Mouse (Mus musculus) heart, adult 9 months (tissue): Measurements from ENCODE around the gene Sept3.
A peak's percentile ranks its signal among the peaks of the same experiment; 100 is the strongest.
"Not testable (repeated sequence)": the region's sequence is repeated elsewhere in the genome, so short reads cannot be mapped to it uniquely, and the experiment has no call there.

Experiments
- DNase-seq, 2 experiments: peaks; one replicate each; pipeline ENCODE4 v3.0.0; 2022; ENCODE audit warnings: low spot score in 2 of 2

Gene Sept3

DNA sequence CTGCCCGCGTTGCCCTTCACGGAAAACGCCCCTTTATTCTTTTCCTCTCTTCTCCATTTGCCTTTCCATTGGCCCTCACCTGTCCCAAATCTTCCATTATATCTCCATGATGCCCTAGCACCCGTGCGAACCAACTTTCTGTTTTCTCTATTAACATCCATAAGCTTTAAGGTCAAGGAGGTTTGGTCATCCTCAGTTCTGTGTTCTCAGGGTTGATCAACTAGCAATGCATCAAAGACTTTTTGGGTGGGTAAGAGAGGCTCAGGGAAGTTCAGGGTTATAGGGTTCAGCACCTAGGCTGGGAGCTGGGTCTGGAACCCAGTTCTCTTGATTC, at the start of gene Sept3:
Gene Sept3, plus strand, starts transcription at position 301 of the 334 bp plus-strand sequence.
- no peak for DNase-seq

DNA sequence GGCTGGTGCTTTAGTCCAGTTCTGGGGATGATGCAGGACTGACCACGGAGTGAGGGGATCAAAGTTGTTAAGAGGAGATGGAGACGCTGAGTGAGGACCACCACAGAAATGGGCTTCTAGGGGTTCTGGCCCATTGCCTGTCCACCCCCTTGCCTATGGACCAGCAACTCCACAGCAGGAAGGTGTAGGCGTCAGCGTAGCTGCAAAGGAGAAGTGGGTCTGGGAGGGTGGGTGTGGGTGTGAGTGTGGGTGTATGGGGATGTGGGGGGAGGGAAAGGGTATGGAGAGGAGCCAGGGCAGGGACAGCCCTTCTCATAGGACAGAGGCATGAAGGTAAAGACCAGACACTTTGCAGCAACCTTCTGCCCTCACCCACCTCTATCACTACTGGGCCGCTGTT, 48.9 kb upstream of the Sept3 start:
- no peak for DNase-seq

DNA sequence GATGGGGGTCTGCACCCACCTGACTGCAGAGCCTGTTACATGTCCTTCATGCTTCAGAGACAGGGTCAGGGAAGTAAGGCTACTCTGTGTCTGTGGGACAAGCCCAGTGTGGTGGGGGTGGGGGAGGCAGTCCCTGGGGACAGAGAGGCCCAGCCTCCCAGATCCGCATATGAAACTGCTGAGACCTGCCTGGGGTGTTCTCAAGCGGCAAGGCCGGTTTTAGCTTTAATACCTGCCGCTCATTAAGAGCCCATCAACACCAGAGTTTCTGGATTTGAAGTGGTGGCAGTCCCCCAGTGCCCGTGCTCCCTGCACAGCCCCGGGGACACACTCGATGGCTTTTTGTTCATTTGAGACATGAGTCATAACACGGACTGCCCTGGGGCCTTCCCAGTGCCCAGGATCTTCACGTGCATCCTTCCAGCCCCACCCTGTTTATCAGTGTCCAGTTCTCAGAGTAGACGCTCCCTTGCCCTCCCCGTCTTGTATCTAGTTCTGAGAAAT, 45.1 kb upstream of the Sept3 start:
- no peak for DNase-seq

DNA sequence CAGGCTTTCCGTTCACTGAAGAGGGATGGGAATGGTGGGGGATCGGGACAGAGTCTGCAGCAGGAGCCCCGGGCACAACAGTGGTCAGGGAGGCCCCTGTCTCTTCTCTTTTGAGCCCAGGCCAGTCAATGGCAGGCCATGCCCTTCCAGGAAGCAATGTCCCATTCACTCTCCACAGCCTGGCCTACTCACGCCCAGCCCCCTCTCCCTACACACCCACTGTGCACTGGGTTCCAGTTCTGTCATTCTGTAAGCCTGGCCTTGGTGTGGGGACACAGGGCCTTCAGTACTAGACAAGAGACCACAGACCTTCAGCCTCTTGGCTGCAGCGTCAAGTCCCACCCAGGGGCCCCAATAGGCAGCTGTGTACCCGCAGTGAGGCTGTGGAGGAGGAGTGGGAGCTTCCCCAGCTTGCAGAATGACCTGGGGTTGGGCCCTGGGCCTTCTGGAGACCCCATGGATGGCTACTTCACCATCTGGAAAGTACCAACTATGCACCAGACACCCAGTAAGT, 44.5 kb upstream of the Sept3 start:
- no peak for DNase-seq

DNA sequence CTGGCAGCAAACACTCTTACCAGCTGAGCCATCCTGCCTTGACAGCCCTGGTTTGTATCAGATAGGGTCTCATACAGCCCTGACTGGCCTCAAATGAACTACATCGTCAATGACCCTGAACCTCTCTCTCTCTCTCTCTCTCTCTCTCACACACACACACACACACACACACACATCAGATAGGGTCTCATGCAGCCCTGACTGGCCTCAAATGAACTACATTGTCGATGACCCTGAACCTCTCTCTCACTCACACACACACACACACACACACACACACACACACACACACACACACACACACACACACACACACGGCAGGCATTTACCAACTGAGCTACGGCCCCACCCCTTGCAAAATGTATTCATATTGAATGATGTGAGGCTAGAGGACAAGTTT, 43.6 kb upstream of the Sept3 start:
- DNase-seq, result no peak

DNA sequence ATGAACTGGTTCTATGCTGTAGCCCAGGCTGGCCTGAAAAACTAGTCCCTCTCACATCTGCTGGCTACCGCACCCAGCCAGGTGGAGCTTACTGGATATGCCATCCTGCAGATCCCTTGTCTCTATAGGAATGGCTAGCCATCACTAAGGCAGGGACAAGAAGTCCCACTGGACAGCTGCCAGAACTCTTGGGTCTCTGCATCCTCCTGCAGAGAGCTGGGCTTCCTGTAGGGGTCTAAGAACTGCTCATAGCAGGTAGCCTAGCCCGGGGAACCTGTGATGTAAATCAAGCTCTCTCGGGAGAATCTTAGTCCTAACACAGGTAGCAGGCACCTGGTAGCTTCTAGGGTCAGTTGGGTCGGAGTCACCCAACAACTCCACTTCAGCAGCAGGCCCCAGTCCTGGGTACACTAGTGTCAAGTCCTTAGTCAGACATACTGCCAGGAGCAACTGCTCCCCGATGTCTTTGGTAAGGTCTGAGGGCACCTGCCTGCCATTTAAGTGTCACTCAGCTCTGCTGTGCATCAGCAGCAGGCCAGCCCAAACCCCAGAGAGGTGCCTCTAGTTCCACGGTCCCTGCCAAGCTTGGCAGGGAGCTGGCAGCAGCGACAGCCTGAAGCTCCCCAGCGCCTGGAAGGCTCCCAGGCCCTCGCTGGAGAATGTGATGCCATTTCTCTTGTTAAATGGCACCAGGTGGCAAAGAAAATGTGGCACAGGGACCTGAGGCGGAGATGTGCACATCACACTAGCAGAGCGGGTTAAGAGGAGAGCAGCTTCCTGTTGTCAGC, 42.9 kb upstream of the Sept3 start:
- DNase-seq, result no peak

DNA sequence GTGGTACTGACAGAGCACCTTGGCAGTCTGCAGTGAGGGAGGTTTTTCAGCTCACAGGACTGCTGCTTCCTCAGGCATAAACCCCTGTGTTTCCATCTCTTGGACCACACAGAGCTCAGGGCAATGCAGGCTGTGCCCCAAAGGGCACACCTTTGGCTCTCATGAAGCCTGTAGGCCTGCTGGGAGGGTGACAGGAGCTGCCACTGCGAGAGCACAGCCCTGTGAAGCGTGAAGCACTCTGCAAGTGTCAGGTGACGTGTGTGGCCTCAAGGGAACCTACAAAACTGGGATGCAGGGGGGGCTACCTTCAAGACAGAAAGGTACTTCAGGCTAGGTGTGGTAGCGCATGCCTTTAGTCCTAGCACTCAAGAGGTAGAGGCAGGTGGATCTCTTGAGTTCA, 42.0 kb upstream of the Sept3 start:
- DNase-seq, result no peak

DNA sequence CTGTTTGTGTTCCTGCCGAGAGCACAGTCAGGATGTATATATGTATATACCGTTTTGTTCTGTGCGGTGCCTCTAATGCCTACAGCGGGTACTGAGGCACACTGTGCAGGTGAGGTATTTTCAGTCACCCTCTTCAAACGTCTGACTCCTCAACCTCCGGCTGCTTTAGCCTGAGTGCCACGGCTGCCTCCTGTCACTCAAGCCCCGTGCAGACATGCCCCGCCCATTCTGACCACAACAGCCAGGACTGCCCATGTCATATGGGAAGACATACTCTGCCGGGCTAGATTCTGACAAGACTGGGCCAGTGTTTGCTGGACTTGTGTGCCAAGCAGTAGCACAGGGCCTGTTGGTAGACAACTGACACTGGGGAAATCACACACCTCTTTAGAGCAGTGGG, 39.0 kb upstream of the Sept3 start:
- DNase-seq, result no peak

DNA sequence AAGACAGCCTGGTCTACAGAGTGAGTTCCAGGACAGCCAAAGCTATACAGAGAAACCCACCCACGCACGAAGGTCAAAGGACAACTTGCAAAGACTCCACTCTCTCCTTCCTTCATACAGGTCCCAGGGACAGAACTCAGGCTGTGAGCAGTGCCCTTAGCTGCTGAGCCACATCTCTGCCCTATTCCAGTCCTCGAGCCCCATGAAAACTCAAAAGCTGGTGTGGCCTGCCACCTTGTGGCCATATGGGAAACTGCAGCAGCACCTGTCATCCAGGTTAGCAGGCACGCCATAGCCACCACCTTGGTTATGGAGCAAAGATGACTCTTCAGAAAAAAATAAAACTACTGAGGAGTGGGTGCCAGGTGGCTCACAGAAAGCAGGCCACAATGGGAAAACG, 38.1 kb upstream of the Sept3 start:
- peak; percentile 63 to 74 for DNase-seq

DNA sequence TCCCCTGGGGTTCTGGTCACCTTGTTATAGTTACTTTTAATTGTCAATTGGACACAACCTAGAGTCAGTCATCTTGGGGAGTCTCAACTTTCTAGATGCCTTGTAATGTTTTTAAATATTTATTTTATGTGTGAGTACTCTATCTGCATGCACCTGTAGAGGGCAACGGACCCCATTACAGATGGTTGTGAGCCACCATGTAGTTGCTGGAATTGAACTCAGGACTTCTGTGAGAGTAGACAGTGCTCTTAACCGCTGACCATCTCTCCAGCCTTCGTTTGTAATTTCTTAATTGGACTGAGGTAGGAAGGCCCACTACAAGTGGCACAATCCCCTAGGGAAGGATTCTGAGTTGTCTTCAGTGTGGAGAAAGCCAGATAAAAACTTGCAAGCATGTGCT, 31.4 kb upstream of the Sept3 start:
- DNase-seq, result no peak

DNA sequence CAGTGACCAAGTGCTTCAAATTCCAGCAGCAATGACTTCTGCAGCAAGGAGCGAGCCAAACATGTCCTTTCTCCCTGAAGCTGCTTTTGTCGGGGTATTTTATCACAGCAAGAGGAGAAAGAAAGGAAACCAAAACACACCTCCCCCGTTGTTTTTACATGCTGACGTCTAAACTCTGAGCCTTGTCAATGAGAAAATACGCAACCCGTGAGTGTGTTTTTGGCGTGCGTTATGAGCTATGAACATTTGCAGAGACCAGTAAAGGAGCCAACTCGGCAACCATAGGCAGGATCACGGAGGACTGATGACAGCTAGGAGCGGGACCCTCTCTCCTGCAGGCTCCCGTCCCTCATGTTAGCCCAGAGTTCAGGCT, 31.0 kb upstream of the Sept3 start:
- DNase-seq, result no peak

DNA sequence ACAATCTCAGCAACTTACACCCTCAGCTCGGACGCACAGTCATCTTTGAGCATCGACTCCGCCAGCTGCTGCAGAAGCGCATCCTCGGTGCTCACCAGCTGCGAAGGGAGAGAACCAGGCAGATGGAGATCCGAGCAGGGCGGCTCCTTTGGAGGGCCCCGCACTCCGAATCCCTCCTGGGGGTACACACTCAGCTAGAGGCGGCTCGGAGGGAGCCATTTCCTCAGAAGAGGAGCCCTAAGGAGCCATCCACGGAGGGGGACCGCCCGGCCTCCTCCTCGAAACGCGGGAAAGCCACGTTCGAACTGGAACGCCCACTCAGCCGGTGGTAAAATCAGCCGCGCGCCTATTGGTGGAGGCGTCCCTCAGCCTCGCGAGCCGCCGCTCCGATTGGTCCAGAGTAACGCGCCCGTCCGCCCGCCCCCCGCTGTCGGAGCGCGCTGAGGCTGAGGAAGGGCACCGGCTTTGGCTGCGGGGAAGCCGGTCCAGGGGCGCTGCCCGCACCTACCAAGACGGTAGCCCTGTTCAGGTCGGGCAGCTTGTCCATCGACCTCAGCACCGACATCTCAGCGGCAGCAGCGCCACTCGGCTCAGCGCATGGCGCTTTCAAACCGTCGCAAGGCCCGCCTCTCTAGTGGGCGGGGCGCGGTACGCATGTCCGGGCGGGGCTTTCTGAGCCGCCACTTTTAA, 30.4 kb upstream of the Sept3 start, which contains the start of gene Cenpm:
Gene Cenpm, minus strand, starts transcription at position 634 of the 690 bp plus-strand sequence.
- peak; percentile 92 to 94 for DNase-seq

DNA sequence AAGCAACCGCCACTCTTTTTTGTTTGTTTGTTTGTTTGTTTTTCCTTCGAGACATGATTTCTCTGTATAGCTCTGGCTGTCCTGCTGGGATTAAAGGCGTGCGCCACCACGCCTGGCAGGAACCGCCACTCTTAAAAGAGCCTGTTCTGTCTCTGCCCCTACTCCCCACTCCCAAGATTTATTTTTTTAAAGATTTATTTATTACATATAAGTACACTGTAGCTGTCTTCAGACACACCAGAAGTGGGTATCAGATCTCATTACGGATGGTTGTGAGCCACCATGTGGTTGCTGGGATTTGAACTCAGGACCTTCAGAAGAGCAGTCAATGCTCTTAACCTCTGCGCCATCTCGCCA, 29.9 kb upstream of the Sept3 start:
- DNase-seq, result not testable (repeated sequence)

DNA sequence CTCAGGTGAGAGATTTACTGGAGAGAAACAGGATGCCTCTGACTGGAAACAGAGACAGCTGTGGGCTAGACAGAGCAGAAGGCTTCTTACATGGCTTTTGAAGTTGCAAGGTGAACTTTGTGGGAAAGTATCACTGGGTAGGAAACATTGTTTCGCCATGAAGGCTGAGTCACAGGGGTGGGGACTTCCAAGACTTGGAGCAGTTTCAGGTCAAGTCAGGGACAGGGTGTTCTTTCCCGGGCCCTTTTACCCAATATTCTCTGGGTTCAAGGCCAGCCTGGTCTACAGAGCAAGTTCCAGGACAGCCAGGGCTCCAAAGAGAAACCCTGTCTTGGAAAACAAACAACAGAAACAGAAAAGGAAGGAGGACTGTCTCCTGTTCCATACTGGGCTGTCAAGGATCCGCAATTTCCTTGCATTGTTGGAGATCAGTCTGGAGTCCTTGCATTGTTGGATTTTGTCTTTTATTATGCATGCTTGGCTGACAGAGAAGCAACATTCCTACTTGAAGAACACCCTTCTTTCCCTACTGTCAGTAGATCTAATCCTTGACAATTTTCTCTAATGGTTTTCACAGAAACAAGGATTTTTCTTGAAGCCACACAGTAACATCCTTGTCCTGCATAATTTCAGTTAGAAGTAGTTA, 27.4 kb upstream of the Sept3 start:
- no peak for DNase-seq

DNA sequence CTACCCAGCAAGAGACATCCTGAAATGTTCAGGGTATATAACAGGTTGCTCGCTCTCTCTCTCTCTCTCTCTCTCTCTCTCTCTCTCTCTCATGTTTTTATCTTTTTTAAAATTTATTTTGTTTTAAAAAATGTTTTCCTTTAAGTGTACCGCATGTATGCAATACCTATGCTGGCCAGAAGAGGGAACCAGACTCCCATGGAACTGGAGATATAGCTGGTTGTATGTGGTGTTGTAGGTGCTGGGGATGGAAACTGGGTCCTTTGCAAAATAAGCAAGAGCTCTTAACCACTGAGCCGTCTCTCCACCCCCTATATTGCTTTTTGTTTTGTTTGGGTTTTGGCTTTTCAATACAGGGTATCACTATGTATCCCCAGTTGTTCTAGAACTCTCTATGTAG, 23.1 kb upstream of the Sept3 start:
- no peak for DNase-seq

DNA sequence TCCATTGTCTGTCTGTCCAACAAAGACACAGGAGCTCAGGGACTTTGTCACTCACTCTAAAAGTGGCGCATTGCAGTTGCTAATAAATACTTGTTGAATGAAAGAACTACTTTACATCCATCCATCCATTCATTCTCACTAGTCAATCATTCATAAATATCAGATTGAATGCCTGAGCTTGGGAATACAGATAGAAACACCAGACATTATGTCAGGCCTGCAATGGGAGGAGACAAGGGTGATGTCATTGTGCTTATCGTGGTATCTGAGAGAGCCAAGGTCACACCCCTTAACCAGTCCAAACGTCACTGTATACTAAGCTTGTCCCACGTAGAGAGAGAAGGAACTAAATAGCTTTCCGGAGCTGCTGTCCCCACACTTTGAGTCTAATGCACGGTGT, 22.6 kb upstream of the Sept3 start, which contains the start of gene 1500009C09Rik:
Gene 1500009C09Rik, plus strand, starts transcription at position 301 of the 400 bp plus-strand sequence.
- no peak for DNase-seq

DNA sequence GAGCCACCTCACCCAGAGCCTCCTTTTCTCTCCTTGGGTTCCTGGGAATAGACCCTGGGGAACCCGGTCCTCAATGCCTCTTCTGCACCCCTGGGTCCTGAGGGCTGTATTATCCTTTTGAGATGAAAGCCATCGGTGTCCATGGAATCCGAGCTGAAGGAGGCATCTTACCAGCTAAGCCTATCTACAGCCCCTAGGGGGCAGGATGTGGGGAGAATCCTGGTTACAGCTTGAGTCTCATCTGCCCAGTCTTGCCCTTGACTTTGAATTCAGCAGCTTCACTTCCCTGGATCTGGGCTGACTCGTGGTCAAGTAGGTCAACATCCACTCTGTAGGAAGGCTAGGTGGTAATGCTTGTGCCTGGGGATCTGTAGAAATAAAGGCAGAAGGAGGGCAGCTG, 19.4 kb upstream of the Sept3 start:
- no peak for DNase-seq

DNA sequence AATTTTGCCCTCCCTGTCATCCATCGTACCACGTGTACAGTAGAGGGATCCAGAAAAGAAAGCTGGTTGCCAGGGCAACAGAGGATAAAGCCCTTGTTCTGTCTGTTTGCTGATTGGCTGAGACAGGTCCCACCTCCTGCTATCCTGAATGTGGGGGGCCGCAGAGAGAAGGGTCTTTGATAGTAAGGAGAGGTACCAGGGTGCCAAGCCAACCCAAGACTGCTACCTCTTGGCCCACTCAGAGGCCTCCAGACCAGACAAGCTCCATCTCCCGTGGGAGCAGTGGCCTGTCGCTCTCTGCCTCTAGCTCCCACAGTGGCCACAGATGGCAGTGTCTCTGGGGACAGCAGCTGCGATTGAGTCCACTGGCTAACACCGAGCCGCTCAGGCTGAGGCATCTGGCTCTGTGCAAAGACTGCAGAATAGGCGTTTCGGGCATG, 18.7 kb upstream of the Sept3 start:
- DNase-seq, result no peak

DNA sequence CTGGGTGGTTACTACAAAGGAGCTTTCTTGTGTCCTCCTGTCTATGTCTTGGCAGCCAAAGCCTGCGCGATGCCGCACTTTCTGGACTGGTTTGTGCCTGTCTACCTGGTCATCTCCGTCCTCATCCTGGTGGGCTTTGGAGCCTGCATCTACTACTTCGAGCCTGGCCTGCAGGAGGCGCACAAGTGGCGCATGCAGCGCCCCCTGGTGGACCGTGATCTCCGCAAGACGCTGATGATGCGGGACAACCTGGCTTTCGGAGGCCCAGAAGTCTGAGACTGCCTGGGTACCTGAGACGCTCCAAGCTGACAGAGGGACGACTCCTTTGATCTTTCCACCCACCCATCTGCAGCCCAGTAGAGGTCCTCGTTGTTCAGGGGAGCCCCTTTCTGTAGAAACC, 15.2 kb upstream of the Sept3 start:
- no peak for DNase-seq

DNA sequence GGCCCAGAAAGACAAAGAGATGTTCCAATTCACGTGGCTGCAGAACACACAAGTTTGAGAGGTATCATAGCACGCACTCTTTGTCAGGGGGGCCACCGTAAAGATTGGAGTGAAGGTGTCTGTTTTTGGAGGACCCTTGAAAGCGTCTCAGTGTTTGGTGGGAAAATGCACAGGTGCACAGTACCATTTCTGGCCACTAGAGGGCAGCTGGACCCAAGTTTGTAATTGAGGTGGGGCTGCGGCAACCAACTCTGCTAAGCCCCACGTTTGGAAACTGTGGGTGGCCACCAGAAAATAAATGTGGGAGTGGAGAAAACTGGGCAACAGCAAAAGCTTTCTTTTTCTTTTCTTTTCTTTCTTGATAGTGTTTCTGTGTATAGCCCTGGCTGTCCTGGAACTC, 8.3 kb upstream of the Sept3 start:
- DNase-seq, result peak in 1 of 2 experiments; percentile 41

DNA sequence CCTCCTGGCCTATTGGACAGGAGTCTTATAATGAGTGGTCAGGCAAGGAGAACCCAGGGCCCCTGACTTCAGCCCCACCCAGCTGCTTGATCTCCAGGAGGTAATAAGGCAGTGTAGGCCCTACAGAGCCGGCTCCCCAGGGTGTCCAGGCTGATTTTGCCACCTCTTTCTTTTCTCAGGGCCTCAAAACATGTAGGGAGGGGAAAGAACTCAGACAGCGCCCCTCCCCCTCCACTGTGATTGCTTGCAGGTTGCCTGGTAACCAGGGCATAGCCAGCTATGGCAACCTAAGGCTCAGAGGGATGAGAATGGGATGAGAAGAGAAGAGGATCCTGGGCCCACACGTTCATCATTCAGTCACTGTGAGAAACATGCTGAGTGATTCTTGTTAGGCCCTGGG, 6.5 kb upstream of the Sept3 start:
- DNase-seq, result no peak

DNA sequence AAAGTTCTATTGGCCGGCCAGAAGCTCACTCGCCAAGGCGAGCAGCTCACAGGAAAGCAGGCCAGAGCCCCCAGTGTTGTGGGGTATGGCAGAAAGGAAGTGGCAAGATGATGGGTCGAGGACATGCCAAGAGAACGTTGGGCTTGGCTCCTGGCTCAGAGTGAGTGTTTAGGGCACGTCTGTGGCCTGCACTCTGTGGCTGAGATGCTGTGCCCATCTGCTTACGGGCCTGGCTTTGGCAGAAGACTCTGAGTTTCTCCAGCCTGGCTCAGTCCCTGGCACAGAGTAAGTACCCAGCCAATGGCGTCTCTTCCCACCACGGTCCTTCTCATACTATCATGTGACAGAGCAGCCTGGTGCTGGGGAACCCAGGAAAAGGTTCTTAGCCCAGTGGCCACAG, 5.9 kb upstream of the Sept3 start:
- no peak for DNase-seq

DNA sequence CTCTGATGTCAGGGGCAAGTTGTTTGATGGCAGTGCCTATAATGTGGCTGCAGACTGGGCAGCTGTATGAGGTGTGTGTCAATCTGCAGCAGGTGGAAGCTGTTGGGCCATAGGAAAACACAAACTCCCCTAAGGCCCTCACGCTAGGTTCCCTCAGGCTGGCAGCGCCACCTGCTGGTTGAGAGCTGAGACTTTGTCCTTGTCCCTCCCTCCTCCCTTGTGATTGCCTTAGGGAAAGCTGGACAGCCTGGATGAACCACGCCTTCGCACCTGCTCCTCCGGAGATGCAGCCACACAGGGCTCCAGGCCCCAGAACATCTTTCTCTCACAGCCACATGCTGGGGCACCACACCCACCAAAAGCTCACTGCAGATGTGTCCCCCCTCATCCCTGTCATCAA, 3.5 kb upstream of the Sept3 start:
- no peak for DNase-seq
